Mouse (Mus musculus): ENCODE measurements around the gene Ear6. TPM values are rescaled to one million over a fixed set of nuclear protein-coding genes. Genes with fewer than 3 reads are reported as not detected.
"Not testable (repeated sequence)": the region's sequence is repeated elsewhere in the genome, so short reads cannot be mapped to it uniquely, and the experiment has no call there.

Ear6 gene
- not detected in 2 replicates for polyA plus RNA-seq (2012)

DNA sequence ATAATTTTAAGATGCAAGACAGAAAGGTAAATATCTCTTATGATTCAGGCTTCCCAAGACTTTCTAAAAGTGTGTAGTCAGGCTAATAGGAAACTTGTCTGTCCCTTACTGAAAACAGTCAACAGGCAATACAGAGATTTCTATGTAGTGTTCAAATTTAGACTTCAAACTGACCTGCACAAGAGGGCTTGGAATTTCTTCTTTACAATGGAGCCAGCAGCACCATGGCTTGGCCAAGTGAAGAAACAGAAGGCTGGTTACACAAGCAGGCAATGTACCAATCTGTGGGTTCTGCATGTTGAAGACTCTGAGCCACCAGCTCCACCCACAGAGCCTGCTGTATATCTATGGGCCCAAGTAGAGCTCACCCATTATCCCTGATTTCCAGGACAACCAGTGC lies at the start of gene Ear6:
TSS of gene Ear6 (plus strand) at position 301 of the 400 bp plus-strand sequence.
- Histone ChIP-seq H3K4me3 (replicated peaks) (no peak within 1 kb of the TSS), H3K4me1 (ENCODE audit: control insufficient read depth) (no peaks in the 10 kb centered on the region), H3K36me3 (ENCODE audit: control insufficient read depth) (no peaks in the 10 kb centered on the region), H3K27me3 (ENCODE audit: control insufficient read depth) (no peaks in the 10 kb centered on the region), H3K9me3 (ENCODE audit: control insufficient read depth, low read length) (no peaks in the 10 kb centered on the region)
- TF ChIP-seq TAL1 (IDR thresholded peaks at IDR 0.05; ENCODE audit: low read length) (no peak), GATA1 (IDR thresholded peaks at IDR 0.05; ENCODE audit: low read length) (no peak)

DNA sequence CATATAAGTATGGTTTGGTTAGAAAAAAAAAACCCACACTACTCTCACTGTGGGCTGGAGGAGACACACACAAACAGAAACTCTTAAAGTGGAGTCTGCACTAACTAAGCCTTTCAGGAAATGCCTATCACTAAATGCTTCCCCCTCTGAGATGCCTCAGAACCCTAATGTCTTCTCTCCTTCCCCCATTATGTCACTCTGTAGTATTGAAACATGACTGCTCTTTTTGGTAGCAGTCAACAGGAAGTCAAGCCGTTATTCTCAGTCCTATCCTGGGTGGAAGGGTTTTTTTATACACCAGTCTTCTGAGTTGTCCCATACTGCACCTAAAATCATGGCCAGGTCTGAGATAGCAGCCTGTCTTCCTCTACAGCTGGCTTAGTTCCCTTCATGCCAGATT lies 26.9 kb upstream of the Ear6 start:
- Histone ChIP-seq H3K4me3 (replicated peaks) (no peak overlapping the region), H3K36me3 (ENCODE audit: control insufficient read depth) (no peaks in the 10 kb centered on the region), H3K9me3 (ENCODE audit: control insufficient read depth, low read length) (no peaks in the 10 kb centered on the region), H3K27me3 (ENCODE audit: control insufficient read depth) (no peaks in the 10 kb centered on the region), H3K4me1 (ENCODE audit: control insufficient read depth) (no peaks in the 10 kb centered on the region)
- TF ChIP-seq TAL1 (IDR thresholded peaks at IDR 0.05; ENCODE audit: low read length) (no peak), GATA1 (IDR thresholded peaks at IDR 0.05; ENCODE audit: low read length) (no peak)

DNA sequence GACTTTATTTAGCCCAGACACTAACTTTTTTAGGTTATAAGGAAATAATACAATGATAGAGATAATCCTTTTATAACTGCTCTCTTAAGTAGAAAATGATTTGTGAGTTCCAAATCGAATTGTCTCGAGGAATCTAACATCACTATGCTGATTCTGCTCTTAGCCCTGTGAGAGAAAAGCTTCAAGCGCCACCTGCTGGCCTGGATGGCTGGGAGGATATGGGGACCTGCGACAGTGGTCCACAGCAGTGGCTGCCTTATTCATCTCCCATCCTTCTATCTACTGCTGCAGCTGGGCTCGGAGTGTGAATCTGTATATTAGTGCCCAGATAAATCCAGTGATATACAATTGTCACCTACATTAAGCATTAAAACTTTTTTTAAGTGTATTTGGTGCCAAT lies 25.7 kb upstream of the Ear6 start:
- not testable (repeated sequence) for H3K36me3 ChIP-seq (ENCODE audit: control insufficient read depth)

DNA sequence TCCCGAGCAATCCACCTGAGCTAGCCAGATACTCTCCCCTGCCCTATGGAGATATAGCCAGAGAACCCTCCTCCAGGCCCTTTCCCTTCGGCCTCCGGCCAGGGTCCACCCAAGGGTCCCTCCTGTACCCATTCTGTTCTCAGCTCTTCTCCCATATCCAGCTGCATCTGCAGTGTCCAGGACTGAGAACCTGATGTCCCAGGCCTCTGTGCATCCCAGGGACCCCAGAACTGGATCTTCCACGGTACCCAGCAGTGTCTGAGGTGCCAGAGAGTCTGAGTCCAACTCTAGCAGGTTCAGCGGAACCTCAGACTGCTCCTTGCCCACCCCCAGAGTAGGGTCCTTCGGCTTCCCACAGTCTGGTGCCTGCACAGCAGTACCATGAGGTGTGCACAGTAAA lies 24.3 kb upstream of the Ear6 start:
- Histone ChIP-seq H3K27me3 (ENCODE audit: control insufficient read depth) (no peaks in the 10 kb centered on the region), H3K36me3 (ENCODE audit: control insufficient read depth) (no peaks in the 10 kb centered on the region), H3K4me1 (ENCODE audit: control insufficient read depth) (no peaks in the 10 kb centered on the region), H3K9me3 (ENCODE audit: control insufficient read depth, low read length) (no peaks in the 10 kb centered on the region), H3K4me3 (replicated peaks) (no peak overlapping the region)
- TF ChIP-seq TAL1 (IDR thresholded peaks at IDR 0.05; ENCODE audit: low read length) (no peak), GATA1 (IDR thresholded peaks at IDR 0.05; ENCODE audit: low read length) (no peak)

More for the DNA sequence above, 25.7 kb upstream of the Ear6 start:
- H3K4me1 ChIP-seq (ENCODE audit: control insufficient read depth); H3K27me3 ChIP-seq (ENCODE audit: control insufficient read depth); H3K4me3 ChIP-seq (replicated peaks); H3K9me3 ChIP-seq (ENCODE audit: control insufficient read depth, low read length): not testable (repeated sequence)

DNA sequence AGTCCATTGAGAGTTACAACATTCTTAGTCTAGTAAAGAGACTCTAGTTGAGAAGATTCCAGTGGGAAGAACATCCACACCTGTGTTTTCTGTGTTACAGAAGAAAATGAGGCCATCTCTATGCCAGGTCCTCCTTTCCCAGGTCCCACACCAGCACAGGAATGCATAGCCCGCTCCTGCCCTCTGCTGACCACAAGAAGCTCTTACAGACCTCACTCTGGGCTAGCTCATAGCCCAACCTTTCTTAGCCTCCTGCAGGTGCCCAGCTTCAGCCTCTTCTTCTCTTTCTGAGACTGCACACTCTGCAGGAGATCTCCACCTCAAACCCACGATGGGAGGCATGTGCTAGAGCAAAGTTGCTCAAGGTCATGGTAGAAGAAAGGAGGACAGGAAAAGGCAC lies 15.0 kb upstream of the Ear6 start:
- not testable (repeated sequence) for H3K36me3 ChIP-seq (ENCODE audit: control insufficient read depth); H3K9me3 ChIP-seq (ENCODE audit: control insufficient read depth, low read length); H3K4me1 ChIP-seq (ENCODE audit: control insufficient read depth); H3K27me3 ChIP-seq (ENCODE audit: control insufficient read depth); H3K4me3 ChIP-seq (replicated peaks)

DNA sequence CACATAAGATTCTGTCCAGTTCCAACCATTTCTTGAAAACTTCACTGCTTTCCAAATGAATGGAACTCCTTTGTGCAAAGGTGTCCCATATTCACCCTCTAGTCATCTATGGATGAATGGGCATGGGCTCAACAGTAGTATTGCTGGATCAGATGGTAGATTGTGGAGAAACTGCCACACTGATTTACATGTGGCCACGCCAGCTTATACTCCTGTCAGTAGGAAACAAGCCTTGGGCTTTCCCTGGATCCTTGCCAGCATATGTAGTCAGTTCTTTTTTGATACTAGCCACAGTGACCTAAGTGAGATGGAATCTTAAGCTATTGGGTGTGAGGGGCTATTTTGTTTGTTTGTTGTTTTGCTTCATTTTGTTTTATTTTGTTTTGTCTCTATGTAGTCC lies 11.2 kb upstream of the Ear6 start:
- Histone ChIP-seq H3K9me3 (ENCODE audit: control insufficient read depth, low read length) (no peaks in the 10 kb centered on the region), H3K4me3 (replicated peaks) (no peak overlapping the region), H3K36me3 (ENCODE audit: control insufficient read depth) (no peaks in the 10 kb centered on the region), H3K4me1 (ENCODE audit: control insufficient read depth) (no peaks in the 10 kb centered on the region), H3K27me3 (ENCODE audit: control insufficient read depth) (no peaks in the 10 kb centered on the region)
- TF ChIP-seq GATA1 (IDR thresholded peaks at IDR 0.05; ENCODE audit: low read length) (no peak), TAL1 (IDR thresholded peaks at IDR 0.05; ENCODE audit: low read length) (no peak)

DNA sequence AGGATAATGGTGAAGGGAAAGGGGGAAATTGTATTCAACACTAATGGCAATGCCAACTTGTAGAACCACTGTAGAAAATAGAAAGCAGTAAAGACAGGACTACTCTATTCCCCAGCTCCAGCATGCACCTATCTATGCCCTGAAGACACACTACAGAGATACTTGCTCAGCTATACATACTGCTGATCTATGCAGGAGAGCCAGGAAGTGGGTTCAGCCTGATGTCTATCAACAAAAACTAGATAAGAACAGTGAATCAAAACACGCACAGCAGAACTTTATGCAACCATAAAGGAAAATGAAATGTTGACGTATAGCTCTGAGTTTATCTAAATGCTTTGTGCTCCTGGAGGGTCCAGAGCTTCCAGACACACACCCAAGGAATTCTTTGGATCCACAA lies 10.7 kb upstream of the Ear6 start:
- H3K27me3 ChIP-seq (ENCODE audit: control insufficient read depth), result no peaks in the 10 kb centered on the region
- no peak overlapping the region for H3K4me3 ChIP-seq (replicated peaks)
- TF ChIP-seq GATA1 (IDR thresholded peaks at IDR 0.05; ENCODE audit: low read length), result no peak
- TF ChIP-seq TAL1 (IDR thresholded peaks at IDR 0.05; ENCODE audit: low read length), result no peak
- H3K36me3 ChIP-seq (ENCODE audit: control insufficient read depth), result no peaks in the 10 kb centered on the region
- no peaks in the 10 kb centered on the region for H3K9me3 ChIP-seq (ENCODE audit: control insufficient read depth, low read length)
- no peaks in the 10 kb centered on the region for H3K4me1 ChIP-seq (ENCODE audit: control insufficient read depth)

GRCm38 (mm10) chr14:51843882-51844281 lies 9.6 kb upstream of the Ear6 start:
- Histone ChIP-seq H3K36me3 (ENCODE audit: control insufficient read depth) (no peaks in the 10 kb centered on the region), H3K27me3 (ENCODE audit: control insufficient read depth) (no peaks in the 10 kb centered on the region), H3K9me3 (ENCODE audit: control insufficient read depth, low read length) (no peaks in the 10 kb centered on the region), H3K4me3 (replicated peaks) (no peak overlapping the region), H3K4me1 (ENCODE audit: control insufficient read depth) (no peaks in the 10 kb centered on the region)
- TF ChIP-seq GATA1 (IDR thresholded peaks at IDR 0.05; ENCODE audit: low read length), result no peak

DNA sequence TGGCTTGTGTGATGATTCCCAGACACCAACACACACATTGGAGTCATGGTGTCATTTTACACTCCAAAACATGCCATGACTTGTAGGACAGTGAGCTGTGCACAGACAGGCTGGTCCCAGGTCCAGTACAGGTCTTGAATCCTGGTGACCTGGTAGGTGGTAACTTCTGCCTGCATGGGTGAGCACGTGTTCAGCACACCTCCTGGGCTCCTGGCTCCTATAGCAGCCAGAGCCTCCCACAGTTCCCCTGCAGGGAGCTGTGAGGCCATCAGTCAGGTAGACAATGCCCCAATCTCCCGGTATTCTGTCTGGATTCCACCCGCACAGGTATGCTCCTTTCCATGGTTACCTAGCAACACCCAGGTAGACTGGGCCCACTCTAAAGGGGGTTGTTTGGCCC lies 6.9 kb upstream of the Ear6 start:
- Histone ChIP-seq H3K9me3 (ENCODE audit: control insufficient read depth, low read length) (no peaks in the 10 kb centered on the region), H3K27me3 (ENCODE audit: control insufficient read depth) (no peaks in the 10 kb centered on the region), H3K4me1 (ENCODE audit: control insufficient read depth) (no peaks in the 10 kb centered on the region), H3K4me3 (replicated peaks) (no peak overlapping the region), H3K36me3 (ENCODE audit: control insufficient read depth) (no peaks in the 10 kb centered on the region)
- TF ChIP-seq TAL1 (IDR thresholded peaks at IDR 0.05; ENCODE audit: low read length), result no peak
- no peak for TF ChIP-seq GATA1 (IDR thresholded peaks at IDR 0.05; ENCODE audit: low read length)

GRCm38 (mm10) chr14:51851006-51851405 lies 2.5 kb upstream of the Ear6 start:
- H3K4me3 ChIP-seq (replicated peaks); H3K27me3 ChIP-seq (ENCODE audit: control insufficient read depth); H3K9me3 ChIP-seq (ENCODE audit: control insufficient read depth, low read length); H3K36me3 ChIP-seq (ENCODE audit: control insufficient read depth); H3K4me1 ChIP-seq (ENCODE audit: control insufficient read depth): not testable (repeated sequence)

GRCm38 (mm10) chr14:51855280-51855679 lies 1.8 kb downstream of the Ear6 start:
- not testable (repeated sequence) for H3K4me3 ChIP-seq (replicated peaks); H3K4me1 ChIP-seq (ENCODE audit: control insufficient read depth); H3K27me3 ChIP-seq (ENCODE audit: control insufficient read depth); H3K9me3 ChIP-seq (ENCODE audit: control insufficient read depth, low read length); H3K36me3 ChIP-seq (ENCODE audit: control insufficient read depth)

DNA sequence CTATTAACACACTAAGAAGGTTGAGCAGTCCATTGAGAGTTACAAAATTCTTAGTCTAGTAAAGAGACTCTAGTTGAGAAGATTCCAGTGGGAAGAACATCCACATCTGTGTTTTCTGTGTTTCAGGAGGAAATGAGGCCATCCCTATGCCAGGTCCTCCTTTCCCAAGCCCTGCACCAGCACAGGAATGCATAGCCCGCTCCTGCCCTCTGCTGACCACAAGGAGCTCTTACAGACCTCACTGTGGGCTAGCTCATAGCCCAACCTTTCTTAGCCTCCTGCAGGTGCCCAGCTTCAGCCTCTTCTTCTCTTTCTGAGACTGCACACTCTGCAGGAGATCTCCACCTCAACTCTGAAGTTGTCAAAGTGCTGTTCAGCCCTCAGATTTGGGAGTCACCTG lies 10.1 kb downstream of the Ear6 start:
- not testable (repeated sequence) for H3K27me3 ChIP-seq (ENCODE audit: control insufficient read depth); H3K9me3 ChIP-seq (ENCODE audit: control insufficient read depth, low read length); H3K36me3 ChIP-seq (ENCODE audit: control insufficient read depth); H3K4me1 ChIP-seq (ENCODE audit: control insufficient read depth); H3K4me3 ChIP-seq (replicated peaks)

All from erythroblast, embryonic 14.5 days (primary cell).